Mouse (Mus musculus) kidney, embryonic 16.5 days (tissue): Measurements from ENCODE around the gene Mndal. TPM values are rescaled to one million over a fixed set of nuclear protein-coding genes. Genes with fewer than 3 reads are reported as not detected.
"Not testable (repeated sequence)": the region's sequence is repeated elsewhere in the genome, so short reads cannot be mapped to it uniquely, and the experiment has no call there.

Source experiments
- ATAC-seq: fragments of 200-750 bp; cut with Nextera tagmentation; 2 replicates; pipeline ENCODE4 v1.8.0; 2017; ENCODE audit warnings: moderate TSS enrichment; ENCODE audit not compliant: low FRiP score, low TSS enrichment
- H3K27ac ChIP-seq: fragments of 300-500 bp; sonication (generic); 2 replicates; pipeline ENCODE4 v1.5.1; 2014; ENCODE audit warnings: low read length
- H3K27me3 ChIP-seq: fragments of 300-500 bp; sonication (generic); 2 replicates; pipeline ENCODE4 v1.6.1; 2014; ENCODE audit warnings: low read length, control low read depth, mixed read lengths; ENCODE audit not compliant: insufficient read depth
- H3K36me3 ChIP-seq: fragments of 300-500 bp; sonication (generic); 2 replicates; pipeline ENCODE4 v1.6.1; 2014; ENCODE audit warnings: low read length, control low read depth, mixed read lengths; ENCODE audit not compliant: insufficient read depth
- H3K4me1 ChIP-seq: fragments of 300-500 bp; sonication (generic); 2 replicates; pipeline ENCODE4 v1.6.1; 2014; ENCODE audit warnings: low read length, control low read depth, mixed read lengths; ENCODE audit not compliant: insufficient read depth
- H3K4me2 ChIP-seq: fragments of 300-500 bp; sonication (generic); replicated peaks from 2 replicates; pipeline ENCODE4 v1.6.1; 2014; ENCODE audit warnings: low read depth, low read length
- H3K4me3 ChIP-seq: fragments of 300-500 bp; sonication (generic); 2 replicates; pipeline ENCODE4 v1.5.1; 2014; ENCODE audit warnings: mild to moderate bottlenecking, low read length
- H3K9ac ChIP-seq: fragments of 300-500 bp; sonication (generic); replicated peaks from 2 replicates; pipeline ENCODE4 v1.6.1; 2014; ENCODE audit warnings: low read length
- H3K9me3 ChIP-seq: fragments of 300-500 bp; sonication (generic); 2 replicates; pipeline ENCODE4 v1.6.1; 2016; ENCODE audit warnings: low read length, control low read depth
- WGBS: fragments of 180-500 bp; shearing (Covaris S2); extraction: QIAGEN DNeasy Blood & Tissue Kit; methylation state at CpG from one replicate; pipeline ENCODE4 v1.1.7; 2014; 5-methylcytosine and 5-hydroxymethylcytosine counted together
- polyA plus RNA-seq: library from polyadenylated mRNA; unstranded; fragments of >200 nt; fragmentation: Nextera tagmentation; extraction: Ambion mirVana; gene quantifications from 2 replicates; pipeline ENCODE4 v1.2.1, GENCODE M21; 2015

Gene Mndal
- polyA plus RNA-seq, 1 experiment from 2014 or later: 2.9 TPM

GRCm38 (mm10) chr1:173953563-173953962 is 11.3 kb upstream of the Mndal start:
- Histone ChIP-seq H3K9ac (no peak overlapping the region), H3K4me2 (no peak overlapping the region), H3K27me3 (no peaks in the 10 kb centered on the region), H3K4me3 (no peak overlapping the region), H3K36me3 (no peaks in the 10 kb centered on the region), H3K27ac (no peak overlapping the region), H3K9me3 (no peaks in the 10 kb centered on the region), H3K4me1 (no peaks in the 10 kb centered on the region)
- WGBS: 82% methylated on average over 1 of the region's 1 CpGs
- ATAC-seq: no peak

GRCm38 (mm10) chr1:173949044-173949443 is 6.8 kb upstream of the Mndal start:
- H3K4me1 ChIP-seq, H3K36me3 ChIP-seq, H3K9ac ChIP-seq, H3K27me3 ChIP-seq, H3K4me3 ChIP-seq, H3K9me3 ChIP-seq, ATAC-seq, H3K27ac ChIP-seq, H3K4me2 ChIP-seq: not testable (repeated sequence)
- WGBS: 81% methylated on average over 2 of the region's 2 CpGs

- H3K27ac ChIP-seq, H3K36me3 ChIP-seq, H3K9ac ChIP-seq, H3K4me2 ChIP-seq, H3K4me3 ChIP-seq, ATAC-seq, H3K27me3 ChIP-seq, H3K9me3 ChIP-seq, H3K4me1 ChIP-seq: not testable (repeated sequence)
Measured at GRCm38 (mm10) chr1:173942780-173943066, 432 bp upstream of the Mndal start.

GRCm38 (mm10) chr1:173941522-173941921 is 769 bp downstream of the Mndal start:
- not testable (repeated sequence) for H3K27me3 ChIP-seq, H3K36me3 ChIP-seq, H3K4me1 ChIP-seq, ATAC-seq, H3K9ac ChIP-seq, H3K9me3 ChIP-seq, H3K4me3 ChIP-seq, H3K4me2 ChIP-seq, H3K27ac ChIP-seq
- 89% methylated on average over 2 of the region's 2 CpGs for WGBS

- ATAC-seq, H3K4me2 ChIP-seq, H3K4me1 ChIP-seq, H3K36me3 ChIP-seq, H3K9ac ChIP-seq, H3K27me3 ChIP-seq, H3K27ac ChIP-seq, H3K4me3 ChIP-seq, H3K9me3 ChIP-seq: not testable (repeated sequence)
- 74% methylated on average over 2 of the region's 3 CpGs for WGBS
Measured at GRCm38 (mm10) chr1:173919279-173919678, 23.0 kb downstream of the Mndal start.

- no peak overlapping the region for H3K4me2 ChIP-seq
- no peak overlapping the region for H3K4me3 ChIP-seq
- H3K9me3 ChIP-seq: no peaks in the 10 kb centered on the region
- ATAC-seq: no peak
- no peak overlapping the region for H3K9ac ChIP-seq
- no peaks in the 10 kb centered on the region for H3K36me3 ChIP-seq
- 91% methylated on average over 2 of the region's 2 CpGs for WGBS
- no peak overlapping the region for H3K27ac ChIP-seq
- H3K4me1 ChIP-seq: no peaks in the 10 kb centered on the region
- H3K27me3 ChIP-seq: no peaks in the 10 kb centered on the region
Measured at GRCm38 (mm10) chr1:173914559-173914958, 27.7 kb downstream of the Mndal start.

GRCm38 (mm10) chr1:173913256-173913791 is 29.0 kb downstream of the Mndal start:
- not testable (repeated sequence) for H3K27me3 ChIP-seq, ATAC-seq, H3K4me2 ChIP-seq, H3K36me3 ChIP-seq, H3K9ac ChIP-seq, H3K27ac ChIP-seq, H3K4me1 ChIP-seq, H3K4me3 ChIP-seq, H3K9me3 ChIP-seq

GRCm38 (mm10) chr1:173912548-173913255 is 29.6 kb downstream of the Mndal start, which contains the start of gene Ifi211:
Gene Ifi211, minus strand, starts transcription at chr1:173913046.
- not testable (repeated sequence) for H3K27ac ChIP-seq, H3K9ac ChIP-seq, H3K4me1 ChIP-seq, ATAC-seq, H3K27me3 ChIP-seq, H3K4me3 ChIP-seq, H3K36me3 ChIP-seq, H3K4me2 ChIP-seq, H3K9me3 ChIP-seq
- WGBS: 76% methylated on average over 6 of the region's 6 CpGs

GRCm38 (mm10) chr1:173911808-173912464 is 30.4 kb downstream of the Mndal start:
- Histone ChIP-seq H3K4me2 (no peak overlapping the region), H3K9ac (no peak overlapping the region), H3K36me3 (no peaks in the 10 kb centered on the region), H3K27ac (no peak overlapping the region), H3K4me1 (no peaks in the 10 kb centered on the region), H3K9me3 (no peaks in the 10 kb centered on the region), H3K4me3 (no peak overlapping the region), H3K27me3 (no peaks in the 10 kb centered on the region)
- WGBS: 80% methylated on average over 2 of the region's 2 CpGs
- no peak for ATAC-seq

- H3K9ac ChIP-seq, H3K4me3 ChIP-seq, H3K4me2 ChIP-seq, H3K27me3 ChIP-seq, H3K9me3 ChIP-seq, ATAC-seq, H3K36me3 ChIP-seq, H3K27ac ChIP-seq, H3K4me1 ChIP-seq: not testable (repeated sequence)
Measured at GRCm38 (mm10) chr1:173908390-173908789, 33.9 kb downstream of the Mndal start.
